Mouse (Mus musculus): ENCODE data around the gene Sdk1.

Sdk1 gene

DNA sequence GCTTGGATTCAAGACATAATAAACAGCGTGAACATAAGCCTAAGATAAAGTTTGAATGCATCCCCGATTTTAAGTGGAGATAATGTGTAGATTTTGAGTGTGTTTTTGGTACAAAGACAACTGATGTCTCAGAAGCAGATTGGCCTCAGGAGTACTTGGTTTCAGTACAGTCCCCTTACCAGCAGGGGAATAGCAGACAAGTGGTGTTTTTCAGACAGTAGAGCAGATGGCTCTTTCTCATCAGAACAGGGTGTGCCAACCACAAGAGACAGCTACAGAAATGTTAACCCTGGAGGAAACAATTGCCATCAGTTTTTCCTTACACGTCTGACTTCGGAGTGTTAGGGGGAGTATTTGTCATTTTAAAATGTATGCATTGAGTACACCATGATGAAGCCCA, 83.6 kb downstream of the Sdk1 start:
- in situ Hi-C loops (cut with MboI, MseI) = no loop called here

GRCm38 (mm10) chr5:141344376-141344775, 103.1 kb downstream of the Sdk1 start:
- in situ Hi-C loops (cut with MboI, MseI) = no loop called here

- in situ Hi-C loops (cut with MboI, MseI) = no loop called here
Observed at GRCm38 (mm10) chr5:141345476-141345875, 104.2 kb downstream of the Sdk1 start.

DNA sequence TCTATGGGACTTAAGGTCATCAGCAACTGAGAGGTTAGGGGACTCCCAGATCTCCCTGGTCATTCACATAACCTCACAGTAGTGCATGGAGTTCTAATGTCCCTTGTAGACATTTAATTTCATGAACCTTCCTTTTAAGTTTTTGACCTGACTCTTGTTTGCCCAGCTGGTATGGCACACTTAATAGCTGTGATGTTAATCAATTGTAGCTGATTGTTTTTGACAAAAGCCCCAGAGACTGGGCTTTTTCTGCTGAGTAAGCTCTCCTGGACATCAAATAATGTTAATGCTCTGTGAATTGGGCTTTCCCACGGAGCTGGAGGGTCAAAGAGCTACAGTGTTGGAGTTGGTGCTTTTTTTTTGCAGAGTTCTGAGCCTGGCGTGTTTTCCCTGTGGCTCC, 121.4 kb downstream of the Sdk1 start:
- in situ Hi-C loops (cut with MboI, MseI) = no loop called here

DNA sequence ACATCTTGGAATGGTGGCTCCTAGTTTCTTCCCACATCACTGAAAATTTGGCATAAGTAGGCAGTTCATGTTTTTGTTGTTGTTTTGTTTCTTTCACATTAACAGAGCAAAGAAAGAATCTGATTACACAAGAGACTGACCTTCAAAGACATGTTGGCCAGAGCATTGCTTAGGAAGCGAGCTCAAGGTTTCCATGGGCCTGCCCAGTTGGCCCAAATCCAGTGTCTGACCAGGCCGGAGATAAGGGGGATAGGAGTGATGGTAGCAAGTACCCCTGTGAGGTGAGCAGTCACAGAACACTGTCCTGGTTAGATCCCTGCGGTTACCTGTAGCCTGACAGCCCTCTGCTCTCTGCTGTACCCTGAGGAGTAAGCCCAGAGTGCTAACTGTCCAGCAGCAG, 122.7 kb downstream of the Sdk1 start:
- in situ Hi-C loops (cut with MboI, MseI) = no loop called here

DNA sequence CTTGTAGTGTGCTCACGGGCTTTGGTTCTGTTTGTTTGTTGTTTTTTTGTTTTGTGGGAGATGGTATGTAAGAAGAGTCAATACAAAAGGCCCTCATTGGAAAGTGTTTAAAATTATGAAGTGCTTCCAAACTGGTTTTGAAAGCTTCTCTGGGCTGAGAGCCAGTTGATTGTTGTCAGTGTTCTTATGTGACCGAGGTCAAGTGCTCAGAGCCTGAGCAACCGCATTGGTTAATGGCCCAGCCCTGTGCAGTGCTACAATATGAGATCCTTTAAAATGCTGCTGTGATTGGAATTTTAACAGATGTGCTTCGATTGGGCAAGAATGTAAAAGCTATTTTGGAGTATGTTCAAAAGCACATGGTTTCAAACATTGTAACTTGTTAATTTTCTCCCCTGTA, 127.3 kb downstream of the Sdk1 start:
- in situ Hi-C loops (cut with MboI, MseI) = no loop called here

- in situ Hi-C loops (cut with MboI, MseI) = no loop called here
Observed at GRCm38 (mm10) chr5:141374797-141375196, 133.5 kb downstream of the Sdk1 start.

DNA sequence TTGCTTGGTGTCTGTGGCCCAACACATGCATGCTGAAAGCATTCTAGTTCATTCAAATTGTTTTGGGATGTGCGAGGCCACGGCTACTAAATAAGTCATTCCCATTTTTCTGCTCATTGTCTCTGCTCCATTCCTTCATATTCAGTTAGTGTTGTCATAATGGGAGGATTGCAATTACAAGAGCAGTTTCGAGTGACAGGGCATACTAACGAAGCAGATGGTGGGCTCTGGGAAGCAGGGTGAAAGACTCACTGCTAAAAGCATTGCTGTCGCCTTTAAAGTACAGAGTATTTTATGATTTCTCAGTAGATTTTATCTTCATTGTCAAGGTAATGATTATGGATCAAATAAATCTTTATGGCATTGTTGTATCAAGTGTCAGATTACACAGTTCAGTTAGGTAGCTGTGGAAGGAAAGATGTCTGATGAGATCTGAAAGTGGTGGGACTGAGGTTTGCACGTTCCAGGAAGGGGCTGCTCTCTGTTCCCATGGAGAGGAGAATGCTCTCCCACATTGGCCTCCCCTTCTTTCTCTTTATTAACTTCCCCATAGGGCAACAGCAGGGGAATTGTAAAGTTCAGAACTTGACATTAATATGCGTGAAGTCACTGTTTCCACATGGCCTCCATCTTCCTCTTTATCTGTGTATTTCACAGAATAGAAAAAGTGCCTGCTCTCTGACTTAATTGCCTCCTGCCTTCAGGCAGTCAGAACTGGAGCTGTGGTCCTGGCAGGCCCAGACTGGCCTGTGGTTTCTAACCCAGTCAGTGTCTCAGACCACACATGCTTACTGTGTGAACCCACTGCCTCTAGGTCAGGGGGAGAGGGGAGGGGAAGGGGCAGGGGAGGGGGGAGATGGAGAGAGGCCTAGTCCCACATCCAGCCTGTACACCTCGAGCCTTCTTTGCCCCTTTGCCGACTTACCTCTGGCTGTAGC, 138.8 kb downstream of the Sdk1 start:
- in situ Hi-C loops (cut with MboI, MseI) = no loop called here

DNA sequence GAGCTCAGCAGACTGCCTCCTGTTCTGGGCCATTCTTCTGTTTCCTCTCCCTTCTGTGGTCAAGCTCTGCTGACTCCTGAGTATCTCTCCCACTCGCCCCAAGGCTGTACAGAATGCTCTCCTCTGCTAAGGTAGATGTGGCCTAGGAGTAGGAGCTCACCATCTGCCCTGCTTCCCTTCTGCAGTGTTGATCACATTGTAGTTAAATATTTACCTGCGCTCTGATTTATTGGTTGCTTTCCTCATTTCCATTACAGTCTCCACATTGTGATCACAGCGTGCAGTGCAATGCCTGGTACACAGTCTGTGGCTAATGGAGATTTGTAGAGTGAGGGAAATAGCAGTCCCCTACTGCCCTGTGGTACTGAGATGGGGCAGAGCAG, 139.5 kb downstream of the Sdk1 start:
- in situ Hi-C loops (cut with MboI, MseI) = no loop called here

DNA sequence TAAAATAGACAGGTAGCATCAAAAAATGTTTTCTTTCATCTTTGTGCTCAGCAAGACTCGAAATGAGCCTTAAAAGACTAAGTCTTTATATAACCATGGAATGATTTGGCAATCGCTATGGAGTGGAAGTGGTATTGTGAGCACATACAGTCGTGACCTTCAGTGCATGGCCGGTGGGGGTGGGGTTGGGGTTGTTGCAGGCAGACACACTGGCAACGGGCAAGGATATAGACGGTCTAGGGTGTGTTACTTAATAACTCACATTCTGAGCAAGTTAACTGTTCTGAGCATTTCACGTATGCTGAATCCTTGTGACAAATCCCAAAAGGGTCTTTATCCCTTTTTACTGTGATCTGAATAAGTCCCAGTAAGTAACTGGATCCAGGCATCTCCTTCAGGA, 140.3 kb downstream of the Sdk1 start:
- in situ Hi-C loops (cut with MboI, MseI) = no loop called here

GRCm38 (mm10) chr5:141382246-141382835, 141.1 kb downstream of the Sdk1 start:
- in situ Hi-C loops (cut with MboI, MseI) = no loop called here

GRCm38 (mm10) chr5:141388451-141388850, 147.2 kb downstream of the Sdk1 start:
- in situ Hi-C loops (cut with MboI, MseI) = no loop called here

- in situ Hi-C loops (cut with MboI, MseI) = no loop called here
Observed at GRCm38 (mm10) chr5:141390541-141390940, 149.3 kb downstream of the Sdk1 start.

DNA sequence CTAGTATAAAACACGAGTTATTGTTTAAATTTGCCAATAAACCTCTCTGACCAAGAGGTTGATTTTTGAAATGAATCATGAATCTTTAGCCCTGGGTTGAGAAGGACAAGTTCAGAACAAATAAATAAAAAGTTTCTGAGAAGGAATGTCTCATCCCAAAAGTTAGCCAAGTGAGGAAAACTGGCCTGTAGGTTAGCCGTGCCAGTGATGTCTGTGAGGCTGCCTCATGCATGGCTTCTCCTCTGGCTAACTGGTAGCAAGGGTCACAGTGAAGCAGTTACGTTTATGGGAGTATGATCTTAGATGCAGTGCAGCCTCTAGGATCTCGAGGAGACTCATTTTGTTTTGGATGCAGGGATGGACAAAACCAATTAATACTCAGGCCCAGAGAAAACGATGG, 149.9 kb downstream of the Sdk1 start:
- in situ Hi-C loops (cut with MboI, MseI) = no loop called here

DNA sequence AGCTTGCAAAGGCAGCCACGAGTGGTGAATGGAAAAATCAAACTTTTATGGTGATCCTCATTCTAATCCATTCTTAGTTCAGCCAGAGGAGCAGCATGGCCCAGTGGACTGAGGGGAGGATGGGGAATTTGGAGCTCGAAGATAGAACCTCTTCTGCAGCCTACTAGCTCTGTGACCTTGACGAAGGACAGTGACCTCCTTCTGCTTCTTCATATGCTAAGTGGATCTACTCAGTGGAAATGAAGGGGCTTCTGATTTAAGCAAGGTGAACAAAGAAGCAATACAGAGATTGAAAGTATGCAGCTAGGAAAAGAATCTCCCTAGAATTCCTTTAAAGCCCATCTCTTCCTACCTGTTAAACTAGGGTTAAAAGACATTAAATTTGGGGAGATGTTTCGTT, 152.6 kb downstream of the Sdk1 start:
- in situ Hi-C loops (cut with MboI, MseI) = no loop called here

DNA sequence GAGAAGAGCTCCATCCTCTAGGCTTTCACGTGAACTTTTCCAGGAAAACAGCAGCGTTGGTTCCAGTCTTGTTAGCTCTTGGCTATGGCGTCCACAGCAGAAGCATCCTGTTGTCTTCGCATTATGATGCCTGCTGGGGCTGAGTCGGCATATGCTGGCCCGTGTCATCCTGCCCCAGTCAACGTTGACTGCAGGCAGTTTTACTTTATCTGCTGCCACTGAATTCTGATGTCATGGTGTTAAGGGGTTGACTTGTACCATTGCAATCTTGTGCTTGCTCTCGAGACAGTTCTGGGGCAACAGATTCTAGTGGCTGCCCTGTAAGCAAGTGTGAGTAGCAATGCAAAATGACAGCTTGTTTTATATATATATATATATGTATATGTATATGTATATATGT, 153.3 kb downstream of the Sdk1 start:
- in situ Hi-C loops (cut with MboI, MseI) = no loop called here

- in situ Hi-C loops (cut with MboI, MseI) = no loop called here
Observed at GRCm38 (mm10) chr5:141403741-141404140, 162.5 kb downstream of the Sdk1 start.

DNA sequence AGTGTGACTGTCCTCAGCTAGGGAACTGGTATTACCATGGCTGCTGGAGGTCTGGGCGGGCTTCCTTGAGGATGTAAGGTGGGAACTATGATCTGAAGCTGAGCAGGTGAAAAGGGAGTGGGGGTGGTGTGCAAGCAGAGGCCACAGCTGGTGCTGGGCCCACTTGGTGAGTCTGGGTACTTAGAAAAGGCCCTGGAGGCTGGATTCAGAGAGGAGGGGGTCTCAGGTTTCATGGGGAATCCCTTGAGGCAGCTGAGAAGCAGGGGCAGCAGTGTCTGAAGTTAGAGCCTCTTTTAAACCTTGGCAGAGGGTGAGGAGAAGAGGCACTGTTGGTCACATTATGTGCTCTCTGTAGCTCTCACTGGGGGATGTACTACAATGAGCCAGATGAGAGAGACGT, 163.4 kb downstream of the Sdk1 start:
- in situ Hi-C loops (cut with MboI, MseI) = no loop called here

DNA sequence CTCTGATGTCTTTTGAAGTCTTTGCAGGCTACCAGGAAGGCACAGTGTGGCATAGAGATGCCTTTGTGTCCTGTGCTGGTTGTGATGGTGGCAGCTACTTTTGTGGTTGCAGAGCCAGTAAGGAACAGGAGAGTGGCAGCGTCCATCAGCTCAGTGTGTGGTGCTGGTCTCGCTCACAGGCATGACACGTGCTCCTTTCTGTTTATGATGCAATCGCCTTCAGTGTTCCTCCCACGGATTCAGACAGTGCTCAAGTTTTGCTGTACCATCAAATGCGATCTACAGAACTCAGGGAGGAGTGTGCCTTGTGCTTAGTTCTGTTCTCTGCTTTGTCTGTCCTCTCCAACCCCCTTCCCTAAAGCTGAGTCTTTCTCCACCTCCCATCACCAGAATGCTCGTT, 165.6 kb downstream of the Sdk1 start:
- in situ Hi-C loops (cut with MboI, MseI) = no loop called here

GRCm38 (mm10) chr5:141413013-141413412, 171.7 kb downstream of the Sdk1 start:
- in situ Hi-C loops (cut with MboI, MseI) = no loop called here

- in situ Hi-C loops (cut with MboI, MseI) = no loop called here
Observed at GRCm38 (mm10) chr5:141415644-141416243, 174.5 kb downstream of the Sdk1 start.

- in situ Hi-C loops (cut with MboI, MseI) = no loop called here
Observed at GRCm38 (mm10) chr5:141428132-141428531, 186.8 kb downstream of the Sdk1 start.

- in situ Hi-C loops (cut with MboI, MseI) = no loop called here
Observed at GRCm38 (mm10) chr5:141433286-141433685, 192.0 kb downstream of the Sdk1 start.
